Mouse (Mus musculus) adrenal gland (tissue): ENCODE data around the gene Ccdc125.
"Not testable (repeated sequence)": the region's sequence is repeated elsewhere in the genome, so short reads cannot be mapped to it uniquely, and the experiment has no call there.

ENCODE experiments used
- intact Hi-C: fragments of 180-260 bp; cut with DNase I; formaldehyde crosslinking; loops from one replicate; pipeline ENCODE4 v1.15.1; 2025

Ccdc125 gene

DNA sequence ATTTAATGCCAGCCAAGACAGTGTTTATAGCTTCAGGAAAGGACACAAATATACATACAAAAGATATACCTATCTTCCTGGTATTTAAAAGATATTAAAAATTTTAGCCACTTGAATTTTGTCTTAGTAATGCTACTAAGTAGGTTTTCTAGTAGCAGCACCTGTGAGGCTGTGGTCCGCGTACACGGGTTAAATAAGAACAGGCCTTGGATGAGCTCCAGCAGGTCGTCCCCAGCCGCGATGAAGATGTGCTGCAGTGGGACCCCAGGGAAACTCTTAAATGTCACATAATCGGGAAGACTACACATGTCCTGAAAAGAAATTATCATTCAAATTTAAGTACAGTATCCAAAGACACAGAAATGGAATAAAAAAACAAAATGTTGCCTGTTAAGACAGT, 36.7 kb downstream of the Ccdc125 start:
- intact Hi-C loops, result no loop called here

DNA sequence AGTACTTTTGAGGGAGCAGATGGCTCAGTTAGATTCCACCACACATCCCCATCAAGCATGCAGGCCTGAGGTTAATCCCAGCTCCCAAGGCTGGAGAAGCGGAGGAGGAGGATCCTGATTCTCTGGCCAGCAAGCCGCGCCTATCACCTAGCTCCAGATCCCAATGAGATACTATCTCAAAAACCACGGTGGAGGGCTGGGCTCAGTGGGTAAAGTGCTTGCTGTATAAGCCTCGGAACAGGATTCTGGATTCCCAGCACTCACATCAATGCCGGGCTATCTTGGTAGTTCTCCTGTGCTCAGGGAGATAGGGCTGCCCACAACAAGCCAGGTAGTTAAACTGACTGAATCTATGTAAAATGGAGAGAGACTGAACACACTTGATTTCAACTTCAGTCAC, 46.0 kb downstream of the Ccdc125 start:
- intact Hi-C loops, result no loop called here

DNA sequence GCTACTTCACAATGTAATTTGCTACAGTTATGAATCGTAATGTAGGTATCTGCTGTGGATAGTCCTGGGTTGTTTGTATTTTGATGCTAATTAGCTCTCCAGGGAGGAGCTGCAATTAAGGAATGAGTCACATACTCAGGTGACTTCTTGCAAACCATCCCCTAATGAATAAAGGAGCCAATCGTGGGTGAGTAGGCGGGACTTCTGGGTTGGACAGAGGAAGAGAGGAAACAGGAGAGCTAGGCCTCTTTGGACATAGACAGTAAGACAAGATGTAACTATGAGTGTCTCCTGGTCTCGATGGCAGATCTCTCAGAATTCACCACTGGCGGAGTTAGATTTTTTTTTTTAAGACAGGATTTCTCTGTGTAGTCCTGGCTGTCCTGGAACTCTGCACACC, 52.1 kb downstream of the Ccdc125 start:
- intact Hi-C loops, result loop anchor here (10.0 kb wide), 1 partner anchor 63 kb away; the partner anchor contains the start of gene Ccnb1

DNA sequence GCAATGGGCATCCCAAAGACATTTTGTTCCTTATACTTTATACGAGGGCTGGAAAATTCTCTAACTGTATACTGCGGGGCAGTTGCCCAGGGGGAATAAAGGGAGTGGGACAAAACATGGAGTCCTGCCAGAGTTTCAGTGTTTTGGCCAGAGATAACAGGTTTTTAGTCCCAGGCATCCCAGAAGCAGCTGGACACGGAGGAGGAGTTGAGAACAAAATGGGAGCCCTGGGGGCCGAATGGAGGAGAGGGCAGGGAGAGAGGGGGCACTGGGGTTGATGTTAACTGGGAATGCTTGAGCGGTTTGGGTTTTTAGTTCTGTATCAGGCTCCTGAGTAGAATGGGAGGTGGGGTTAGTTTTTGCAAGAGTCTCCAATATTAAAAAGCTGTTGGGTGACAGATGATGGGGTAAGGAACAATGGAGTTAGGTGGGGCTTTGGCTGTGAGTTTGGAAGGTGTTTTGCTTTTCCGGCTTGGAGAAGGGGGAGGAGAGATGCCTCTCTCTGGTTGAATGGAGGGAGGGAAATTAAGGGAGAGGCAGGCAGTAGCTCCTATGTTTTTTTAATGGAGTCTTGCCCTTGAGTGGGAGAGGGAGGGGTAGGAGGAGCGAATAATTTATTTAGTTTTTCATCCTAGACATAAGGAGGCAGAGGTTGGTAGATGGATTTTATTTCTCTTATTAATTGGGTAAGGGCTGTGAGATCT, 54.7 kb downstream of the Ccdc125 start:
- intact Hi-C loops, result loop anchor here (10.0 kb wide), 1 partner anchor 61 kb away; the partner anchor contains the start of gene Ccnb1

DNA sequence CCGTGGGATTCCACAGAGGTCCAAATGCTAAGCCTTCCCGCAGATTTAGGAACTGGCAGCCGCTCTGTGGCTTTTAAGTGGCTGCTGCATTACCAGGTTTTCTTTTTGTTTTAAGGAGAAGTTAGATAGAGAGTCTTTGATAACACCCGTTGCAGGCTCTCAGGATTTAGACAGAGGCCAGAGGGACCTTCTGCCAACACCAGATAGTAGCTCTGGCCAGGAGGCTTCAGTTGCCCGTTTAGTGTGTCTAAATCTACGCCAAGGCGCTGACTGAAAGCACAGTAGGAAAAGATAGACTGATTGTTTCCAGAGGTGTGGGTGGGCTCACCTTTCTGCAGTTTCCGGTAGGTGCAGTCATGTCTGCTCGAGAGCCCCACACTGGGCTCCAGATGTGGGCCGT, 55.7 kb downstream of the Ccdc125 start:
- intact Hi-C loops, result loop anchor here (10.0 kb wide), 1 partner anchor 60 kb away; the partner anchor contains the start of gene Ccnb1

DNA sequence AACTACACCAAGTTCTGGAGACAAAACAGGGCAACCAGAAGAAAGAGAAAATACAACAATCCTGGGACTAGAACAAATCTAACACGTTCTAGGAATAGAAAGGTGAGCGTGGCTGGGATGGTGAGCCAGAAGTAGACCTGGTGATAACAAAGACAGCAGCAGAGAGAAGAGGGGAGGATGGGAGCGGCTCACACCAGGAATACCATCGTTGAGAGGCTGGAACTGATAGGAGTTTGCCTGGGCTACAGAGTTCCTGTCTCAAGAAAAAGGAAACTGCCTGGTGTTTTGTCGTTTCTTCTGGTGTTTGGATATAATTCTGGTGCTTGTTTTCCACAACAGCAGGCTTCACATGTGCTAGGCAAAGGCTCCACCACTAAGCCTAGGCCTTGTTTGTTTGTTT, 58.6 kb downstream of the Ccdc125 start:
- intact Hi-C loops, result loop anchor here (10.0 kb wide), 1 partner anchor 57 kb away; the partner anchor contains the start of gene Ccnb1

DNA sequence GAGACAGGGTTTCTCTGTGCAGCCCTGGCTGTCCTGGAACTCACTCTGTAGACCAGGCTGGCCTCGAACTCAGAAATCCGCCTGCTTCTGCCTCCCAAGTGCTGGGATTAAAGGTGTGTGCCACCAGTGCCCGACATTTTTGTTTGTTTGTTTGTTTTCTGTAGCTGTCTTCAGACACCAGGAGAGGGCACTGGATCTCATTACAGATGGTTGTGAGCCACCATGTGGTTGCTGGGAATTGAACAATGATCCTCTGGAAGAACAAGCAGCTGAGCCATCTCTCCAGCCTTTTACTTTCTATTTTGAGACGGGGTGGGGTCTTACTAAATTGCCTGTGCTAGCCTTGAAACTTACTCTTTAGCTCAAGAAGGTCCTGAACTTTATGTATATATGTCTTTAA, 59.0 kb downstream of the Ccdc125 start:
- intact Hi-C loops, result loop anchor here (10.0 kb wide), 1 partner anchor 56 kb away; the partner anchor contains the start of gene Ccnb1

DNA sequence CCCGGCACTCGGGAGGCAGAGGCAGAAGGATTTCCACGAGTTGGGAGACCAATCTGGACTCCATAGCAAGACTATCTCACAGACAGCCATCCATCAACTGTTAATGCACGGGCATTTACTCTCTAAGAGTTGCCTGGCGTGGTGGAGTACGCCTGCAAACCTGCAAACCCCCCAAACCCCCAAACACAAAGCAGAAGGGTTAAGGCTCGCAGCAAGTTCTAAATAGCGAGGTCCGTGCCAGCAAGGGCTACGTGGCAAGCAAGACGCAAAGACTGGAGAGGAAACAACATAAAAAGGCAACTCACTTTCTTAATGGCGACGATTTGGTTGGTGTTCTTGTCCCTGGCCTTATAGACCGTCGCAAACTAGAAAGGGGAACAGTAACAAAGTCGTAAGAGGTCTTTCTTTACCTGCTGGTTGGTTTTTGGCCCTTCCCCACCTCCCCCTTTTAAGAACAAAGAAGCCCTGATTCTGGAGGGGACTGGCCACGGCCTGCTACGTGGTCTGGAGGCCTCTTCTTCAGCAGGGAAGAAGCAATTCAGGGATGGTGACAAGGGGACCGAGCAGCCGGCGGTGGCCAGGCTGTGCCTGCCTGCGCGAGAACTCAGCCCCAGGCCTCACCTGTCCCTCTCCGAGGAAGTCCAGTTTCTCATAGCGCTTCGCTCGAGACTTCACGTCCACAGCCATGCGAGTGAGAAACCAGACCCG, 60.8 kb downstream of the Ccdc125 start:
- intact Hi-C loops, result no loop called here

DNA sequence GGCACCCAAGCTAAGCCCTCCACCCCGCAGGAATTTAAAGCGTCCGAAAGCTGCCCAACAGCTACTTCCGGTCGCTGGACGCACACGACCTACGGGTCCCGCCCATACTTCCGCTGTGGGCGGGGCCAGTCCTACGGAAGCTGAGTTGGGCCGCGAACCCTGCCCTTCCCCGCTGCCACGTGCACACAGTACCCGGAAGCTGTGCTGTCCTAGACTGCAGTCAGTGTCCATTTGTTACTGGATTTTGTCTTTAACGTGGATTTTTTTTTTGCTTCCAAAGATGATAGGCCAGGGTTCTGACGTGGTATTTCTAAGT, 61.3 kb downstream of the Ccdc125 start, which contains the start of gene Cdk7:
Gene Cdk7, minus strand, starts transcription at position 79 of the 316 bp plus-strand sequence.
- intact Hi-C loops, result no loop called here

DNA sequence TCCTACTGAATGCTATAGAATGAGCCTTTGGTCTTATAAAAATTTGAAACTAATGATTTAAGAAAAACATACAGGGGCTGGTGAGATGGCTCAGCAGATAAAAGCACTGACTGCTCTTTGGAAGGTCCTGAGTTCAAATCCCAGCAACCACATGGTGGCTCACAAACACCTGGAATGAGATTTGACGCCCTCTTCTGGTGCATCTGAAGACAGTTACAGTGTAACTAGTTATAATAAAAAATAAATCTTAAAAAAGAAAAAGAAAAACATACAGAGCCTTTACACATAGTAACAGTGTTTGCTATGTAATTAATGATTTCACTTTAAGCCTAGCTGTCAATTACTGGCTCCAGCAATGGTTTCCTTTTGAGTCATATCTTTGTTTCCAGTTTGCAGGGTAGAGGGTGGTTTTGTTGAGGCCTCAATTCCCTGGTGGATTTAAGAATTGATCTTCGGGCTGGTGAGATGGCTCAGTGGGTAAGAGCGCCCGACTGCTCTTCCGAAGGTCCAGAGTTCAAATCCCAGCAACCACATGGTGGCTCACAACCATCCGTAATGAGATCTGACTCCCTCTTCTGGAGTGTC, 62.0 kb downstream of the Ccdc125 start:
- intact Hi-C loops, result not testable (repeated sequence)

DNA sequence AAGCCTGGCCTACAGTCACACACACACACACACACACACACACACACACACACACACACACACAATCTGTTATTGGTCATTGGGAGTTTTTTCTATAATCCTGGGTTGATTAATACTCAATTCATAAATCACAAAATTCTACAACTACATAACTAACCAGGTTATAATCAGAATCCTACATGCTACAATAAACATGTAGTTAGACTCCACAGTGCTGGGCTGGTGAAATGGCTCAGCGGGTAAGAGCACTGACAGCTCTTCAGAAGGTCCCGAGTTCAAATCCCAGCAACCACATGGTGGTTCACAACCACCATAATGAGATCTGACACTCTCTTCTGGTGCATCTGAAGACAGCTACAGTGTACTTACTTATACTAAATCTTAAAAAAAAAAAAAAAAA, 63.2 kb downstream of the Ccdc125 start:
- intact Hi-C loops, result no loop called here

DNA sequence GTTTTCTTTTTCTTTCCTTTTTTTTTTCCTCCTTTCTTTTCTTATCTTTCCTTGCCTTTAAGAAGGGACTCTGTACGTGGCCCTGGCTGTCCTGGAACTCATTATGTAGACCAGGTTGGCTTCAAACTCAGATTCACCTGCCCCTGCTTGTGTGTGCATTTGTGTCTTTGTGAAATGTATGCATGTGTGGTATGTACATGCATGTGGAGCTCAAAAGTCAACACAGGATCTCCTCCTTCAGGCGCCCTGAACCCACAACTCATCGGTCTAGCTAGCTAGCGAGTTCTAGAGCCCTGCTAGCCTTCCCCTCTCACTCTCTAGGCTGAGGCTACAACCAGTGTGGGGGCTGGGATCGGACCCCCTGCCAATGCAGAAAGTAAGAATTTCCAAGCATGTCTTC, 73.3 kb downstream of the Ccdc125 start:
- intact Hi-C loops, result no loop called here

DNA sequence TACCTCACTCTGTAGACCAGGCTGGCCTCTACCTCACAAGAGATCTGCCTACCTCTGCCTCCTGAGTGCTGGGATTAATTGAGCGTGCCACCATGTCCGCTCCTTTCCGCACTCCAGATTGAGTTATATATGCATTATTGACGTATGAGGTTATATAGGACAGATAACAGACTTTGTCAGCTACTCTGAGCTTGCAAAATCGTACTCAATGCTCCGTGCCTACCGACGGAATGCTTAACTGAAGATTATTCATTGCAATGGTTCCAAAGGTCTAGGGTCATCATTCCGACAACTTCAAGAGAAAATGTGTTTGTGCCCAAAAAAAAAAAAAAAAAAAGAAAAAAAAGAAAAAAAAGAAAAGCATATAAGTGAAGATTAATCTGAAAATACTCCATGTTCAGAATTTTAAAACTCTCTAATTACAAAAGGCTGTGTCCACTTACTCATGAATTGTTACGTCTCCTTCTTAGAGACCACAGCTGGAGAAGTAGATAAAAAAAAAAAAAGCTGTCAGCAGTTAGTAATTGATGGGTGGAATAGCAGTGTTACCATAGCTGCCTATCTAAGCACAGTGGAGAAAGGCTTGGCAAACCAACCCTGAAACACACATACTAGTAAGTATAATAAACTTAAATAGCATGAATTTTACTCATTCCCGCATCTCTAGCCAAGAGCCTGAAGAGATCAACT, 74.0 kb downstream of the Ccdc125 start:
- intact Hi-C loops, result no loop called here

DNA sequence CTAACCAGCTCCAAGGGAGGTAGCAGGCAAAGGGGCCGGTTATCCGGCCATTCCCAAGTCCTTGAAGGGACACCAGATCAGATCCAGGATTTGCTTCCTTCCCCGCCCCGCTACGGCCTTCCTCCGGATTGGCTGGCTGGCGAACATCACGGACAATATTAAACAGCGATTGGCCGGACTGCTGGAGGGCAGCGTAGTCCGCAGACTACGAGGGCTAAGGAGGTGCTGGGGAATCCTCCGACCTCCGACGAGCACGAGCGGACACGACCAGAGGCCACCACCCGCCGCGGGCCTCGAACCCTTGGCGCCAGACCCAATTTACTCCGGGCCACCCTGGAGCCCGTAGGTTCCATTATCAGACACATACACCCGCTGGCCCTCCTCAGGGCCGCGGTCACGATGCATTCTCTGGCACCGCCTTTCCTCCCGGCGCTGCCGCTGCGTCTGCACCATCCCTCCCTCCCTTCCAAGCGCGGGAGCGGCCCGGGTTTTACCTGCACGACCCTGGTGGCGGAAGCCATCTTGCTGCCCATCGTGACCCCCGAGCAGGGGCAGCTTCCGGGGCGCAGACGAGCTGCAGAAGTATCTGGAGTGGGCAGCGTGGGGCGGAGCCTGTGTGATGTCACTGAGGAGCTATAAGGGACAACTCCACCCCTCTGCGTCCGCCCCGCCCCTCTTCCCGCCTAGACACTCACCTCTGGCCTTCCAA, 74.7 kb downstream of the Ccdc125 start, which contains the start of gene Mrps36:
Gene Mrps36, minus strand, starts transcription at position 624 of the 709 bp plus-strand sequence.
- intact Hi-C loops, result no loop called here

DNA sequence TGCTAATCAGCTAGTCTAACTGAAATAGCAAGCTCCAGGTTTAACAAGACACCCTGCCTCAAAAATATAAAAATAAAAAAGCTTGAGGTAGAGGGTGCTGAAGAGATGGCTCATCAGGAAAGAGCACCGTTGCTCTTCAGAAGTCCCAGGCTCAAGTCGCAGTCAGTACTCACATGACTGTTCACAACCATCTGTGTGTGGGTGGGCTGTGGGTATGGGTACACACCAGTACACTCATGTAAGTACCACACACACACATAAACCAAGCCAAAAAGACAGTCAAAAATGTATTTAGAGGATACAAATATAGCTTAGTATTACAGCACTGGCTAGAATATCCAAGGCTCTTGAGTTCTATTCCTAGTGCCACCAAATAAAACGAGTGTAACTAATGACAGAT, 76.6 kb downstream of the Ccdc125 start:
- intact Hi-C loops, result no loop called here
